Mouse (Mus musculus): ENCODE measurements around the gene Krtap4-9.
"Not testable (repeated sequence)": the region's sequence is repeated elsewhere in the genome, so short reads cannot be mapped to it uniquely, and the experiment has no call there.

Gene Krtap4-9

GRCm38 (mm10) chr11:99784900-99785299 lies at the start of gene Krtap4-9:
Gene Krtap4-9 (plus strand): TSS chr11:99785200.
- not testable (repeated sequence) for DNase-seq

- DNase-seq = no peak
These were observed 41.0 kb upstream of the Krtap4-9 start for GRCm38 (mm10) chr11:99743985-99744384.

GRCm38 (mm10) chr11:99758877-99759276 lies 26.1 kb upstream of the Krtap4-9 start:
- no peak for DNase-seq

GRCm38 (mm10) chr11:99768410-99768809 lies 16.6 kb upstream of the Krtap4-9 start:
- DNase-seq = no peak

- DNase-seq = not testable (repeated sequence)
These were observed 12.2 kb upstream of the Krtap4-9 start, which contains the start of gene Gm11595 for GRCm38 (mm10) chr11:99772813-99773212. Gene Gm11595 (minus strand): TSS chr11:99772913.

- DNase-seq = no peak
These were observed 6.6 kb upstream of the Krtap4-9 start for GRCm38 (mm10) chr11:99778401-99778800.

- DNase-seq = no peak
These were observed 4.4 kb upstream of the Krtap4-9 start, which contains the start of gene Krtap4-8 for GRCm38 (mm10) chr11:99780604-99781003. Gene Krtap4-8 (minus strand): TSS chr11:99780704.

GRCm38 (mm10) chr11:99793367-99793766 lies 8.4 kb downstream of the Krtap4-9 start, which contains the start of gene Gm11596:
Gene Gm11596 (minus strand): TSS chr11:99793467.
- no peak for DNase-seq

GRCm38 (mm10) chr11:99798832-99799231 lies 13.8 kb downstream of the Krtap4-9 start, which contains the start of gene Gm11569:
Gene Gm11569 (minus strand): TSS chr11:99798932.
- not testable (repeated sequence) for DNase-seq

- DNase-seq = not testable (repeated sequence)
These were observed 19.3 kb downstream of the Krtap4-9 start, which contains the start of gene Gm11554 for GRCm38 (mm10) chr11:99804346-99804745. Gene Gm11554 (minus strand): TSS chr11:99804446.

- DNase-seq = not testable (repeated sequence)
These were observed 24.8 kb downstream of the Krtap4-9 start, which contains the start of gene Krtap4-13 for GRCm38 (mm10) chr11:99809792-99810191. Gene Krtap4-13 (minus strand): TSS chr11:99809892.

- not testable (repeated sequence) for DNase-seq
These were observed 30.6 kb downstream of the Krtap4-9 start, which contains the start of gene Gm11564 for GRCm38 (mm10) chr11:99815566-99815965. Gene Gm11564 (minus strand): TSS chr11:99815666.

All from right cerebral cortex, postnatal 14 days (tissue).